8 mouse cellular contexts compared by ENCODE assay signal in the genomic region with DNA sequence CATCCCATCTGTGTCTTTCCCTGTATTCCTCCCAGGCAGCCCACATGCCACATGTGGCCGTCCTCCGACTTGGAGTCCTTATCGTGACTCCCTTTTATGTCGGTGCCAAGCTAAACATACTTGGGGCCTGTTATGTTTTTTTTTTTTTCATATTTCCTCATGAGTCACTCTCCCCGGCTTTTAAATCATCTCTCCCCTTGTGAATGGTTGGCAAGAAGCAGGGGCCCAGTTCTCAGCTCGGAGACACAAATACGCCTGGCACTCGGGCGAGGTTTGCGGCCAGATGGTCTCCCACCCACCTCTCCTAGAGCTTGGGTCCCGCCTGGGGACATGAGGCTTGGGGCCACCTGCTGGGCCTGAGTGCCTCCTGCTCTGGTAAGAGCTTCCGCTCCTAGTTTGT.
DNase-seq lines count a peak whose midpoint lies in the region; ATAC-seq and TF ChIP-seq lines count a peak whose summit lies in the region.

No protein-coding gene starts in this region.

- WGBS in heart, embryonic 12.5 days, result 52% methylated on average over 12 of the region's 12 CpGs

- H3K9me3 ChIP-seq in heart, embryonic 12.5 days (replicated peaks), result no peaks in the 10 kb centered on the region

- no peak overlapping the region; the same call in 1 of the 2 replicates for H3K27ac ChIP-seq in heart, embryonic 12.5 days (ENCODE audit: poor library complexity, severe bottlenecking)
- peak overlapping the region; percentile 77 for H3K27ac ChIP-seq in left cerebral cortex, adult 2 months

- peak; percentile 32 for DNase-seq in 3T3-L1 (ENCODE audit: low read depth, low spot score)
- DNase-seq in adrenal gland, adult 8-10 months, result peak; percentile 76
- peak; percentile 44 to 70 for DNase-seq in left cerebral cortex, adult 2 months (ENCODE audit: extremely low spot score in 1 of 2, low spot score in 2 of 2)
- peak; percentile 68 to 78 for DNase-seq in right cerebral cortex, postnatal 36 days (ENCODE audit: low spot score in 2 of 2)
- no peak for DNase-seq in spleen, postnatal 10 days (ENCODE audit: low spot score in 2 of 2)
- DNase-seq in spleen, adult 12 weeks (ENCODE audit: low spot score), result no peak
- no peak for DNase-seq in thymus, postnatal 4 days

- no peak overlapping the region for H3K4me3 ChIP-seq in heart, embryonic 12.5 days
- H3K4me3 ChIP-seq in left cerebral cortex, adult 2 months, result no peak overlapping the region

- peaks cover 17% of the 10 kb centered on the region for H3K27me3 ChIP-seq in heart, embryonic 12.5 days (replicated peaks)

- intact Hi-C loops in left cerebral cortex, adult 2 months (cut with DNase I), result loop anchor here (2.0 kb wide), 3 partner anchors 40 to 108 kb away; partner anchors contain the start of gene Axin2

- TF ChIP-seq CTCF in left cerebral cortex, adult 2 months (IDR thresholded peaks at IDR 0.05), result peak; percentile 14

- no peak overlapping the region for H3K4me2 ChIP-seq in heart, embryonic 12.5 days

- 0 out of 2 replicates have a peak, but pooled peaks cover 5% of the 10 kb centered on the region for H3K4me1 ChIP-seq in heart, embryonic 12.5 days (replicated peaks)

- ATAC-seq in heart, embryonic 12.5 days (ENCODE audit: insufficient number of reproducible peaks, low FRiP score), result peak; percentile 29; the same call in 1 of the 2 replicates

- H3K36me3 ChIP-seq in heart, embryonic 12.5 days, result no peaks in the 10 kb centered on the region

- H3K9ac ChIP-seq in heart, embryonic 12.5 days, result no peak overlapping the region

Comparison
In these comparisons a context has a peak if more than half of its experiments do, and no peak if none do; other contexts are left out.
1. DNase-seq: peak in 3T3-L1 (single experiment), adrenal gland, adult 8-10 months (single experiment), left cerebral cortex, adult 2 months (2 of 2) and right cerebral cortex, postnatal 36 days (2 of 2); none in spleen, postnatal 10 days (0 of 2), spleen, adult 12 weeks (single experiment) and thymus, postnatal 4 days (single experiment).